Mouse (Mus musculus): Measurements from ENCODE around the gene C130026I21Rik.
"Not testable (repeated sequence)": the region's sequence is repeated elsewhere in the genome, so short reads cannot be mapped to it uniquely, and the experiment has no call there.

DNA sequence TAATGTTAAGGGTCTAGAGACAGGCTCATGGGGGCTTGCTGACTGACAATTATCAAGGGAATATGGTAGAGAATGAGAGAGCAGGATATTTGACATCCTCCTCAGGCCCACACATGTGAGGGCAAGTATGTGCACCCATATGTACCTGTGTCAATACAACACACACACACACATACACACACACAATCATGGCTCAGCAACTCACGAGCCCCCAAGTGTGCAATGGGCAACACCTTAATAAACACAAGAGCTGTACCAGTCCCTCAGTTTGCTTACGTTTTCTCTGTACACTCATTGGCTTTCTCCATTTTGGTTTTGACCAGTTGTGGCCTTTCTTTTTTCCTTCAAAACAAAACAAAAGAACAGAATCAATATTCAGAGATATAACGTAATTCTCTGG is 185.6 kb downstream of the C130026I21Rik start:
- not testable (repeated sequence) for TF ChIP-seq CTCF, EP300 (IDR thresholded peaks at IDR 0.05; ENCODE audit: low read depth)

Measured in liver, postnatal 0 days (tissue).